Mouse (Mus musculus) CH12.LX (cell line): ENCODE data around the gene Cop1.

Source experiments
- CHD1 ChIP-seq: IDR thresholded peaks from 2 replicates; pipeline ENCODE4 v1.6.1; 2012; ENCODE audit warnings: low read depth, low read length, improper control_type of control experiment, inconsistent platforms
- CTCF ChIP-seq, 2 experiments: IDR thresholded peaks in 1 of 2; conservative IDR thresholded peaks in 1 of 2; 2 replicates each; pipeline ENCODE4 v1.5.1; 2011 to 2012; ENCODE audit warnings: low read depth in 2 of 2, low read length in 2 of 2, improper control_type of control experiment in 1 of 2, inconsistent platforms in 1 of 2, mild to moderate bottlenecking in 1 of 2, moderate library complexity in 1 of 2
- ETS1 ChIP-seq: conservative IDR thresholded peaks from 2 replicates; pipeline ENCODE4 v1.6.1; 2012; ENCODE audit warnings: low read depth, mild to moderate bottlenecking, inconsistent platforms, low read length, improper control_type of control experiment, moderate library complexity
- MAFK ChIP-seq: IDR thresholded peaks from 2 replicates; pipeline ENCODE4 v1.6.1; 2011; ENCODE audit warnings: low read length, improper control_type of control experiment; ENCODE audit not compliant: insufficient replicate concordance
- MXI1 ChIP-seq: IDR thresholded peaks from 2 replicates; pipeline ENCODE4 v1.6.1; 2011; ENCODE audit warnings: mild to moderate bottlenecking, low read depth, low read length, improper control_type of control experiment
- NRF1 ChIP-seq: IDR thresholded peaks from 2 replicates; pipeline ENCODE4 v1.6.1; 2014; ENCODE audit warnings: low read depth, mild to moderate bottlenecking, inconsistent platforms, low read length, improper control_type of control experiment, moderate library complexity
- POLR2A ChIP-seq: IDR thresholded peaks from 2 replicates; pipeline ENCODE4 v1.6.1; 2011; ENCODE audit warnings: low read depth, mild to moderate bottlenecking, improper control_type of control experiment, low read length
- TCF12 ChIP-seq: IDR thresholded peaks from 2 replicates; pipeline ENCODE4 v1.6.1; 2014; ENCODE audit warnings: low read depth, mild to moderate bottlenecking, inconsistent platforms, low read length, improper control_type of control experiment
- ZMIZ1 ChIP-seq: IDR thresholded peaks from 2 replicates; pipeline ENCODE4 v1.6.1; 2012; ENCODE audit warnings: low read depth, mild to moderate bottlenecking, inconsistent platforms, low read length, improper control_type of control experiment
- ZNF384 ChIP-seq: IDR thresholded peaks from 2 replicates; pipeline ENCODE4 v1.6.1; 2012; ENCODE audit warnings: low read depth, low read length, improper control_type of control experiment, inconsistent platforms

DNA sequence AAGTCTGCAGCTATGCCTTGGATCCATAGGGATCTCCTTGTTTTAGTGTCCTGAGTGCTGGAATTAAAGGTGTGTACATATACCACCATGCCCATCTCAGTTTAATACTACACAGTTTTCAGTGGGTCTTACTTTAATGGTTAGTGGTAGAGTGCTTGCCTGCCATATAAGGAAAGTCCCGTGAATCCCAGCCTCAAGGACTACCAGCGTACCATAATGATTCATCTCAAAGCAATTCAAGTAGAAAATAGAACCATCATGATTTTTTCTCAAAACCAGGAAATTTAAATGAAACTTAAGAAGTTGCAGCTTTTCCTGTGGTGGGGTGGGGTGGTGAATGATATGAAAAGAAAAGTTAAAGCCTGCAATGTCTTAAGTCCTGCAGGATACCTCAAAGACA is 21.0 kb downstream of the Cop1 start:
- TF ChIP-seq CTCF (conservative IDR thresholded peaks at IDR 0.05 in 1 of 2, IDR thresholded peaks at IDR 0.05 in 1 of 2; ENCODE audit: low read depth in 2 of 2, low read length in 2 of 2) (no peak), POLR2A (no peak), CHD1 (no peak), ZMIZ1 (no peak), NRF1 (no peak), ETS1 (no peak), MAFK (no peak), TCF12 (no peak), ZNF384 (no peak), MXI1 (no peak)
